Mouse (Mus musculus) spleen, adult 2 months (tissue): ENCODE results near the gene Gm20388. TPM values are rescaled to one million over a fixed set of nuclear protein-coding genes. Genes with fewer than 3 reads are reported as not detected.

ENCODE experiments used
- DNase-seq, 2 experiments: peaks; one replicate each; pipeline versions ENCODE4 v3.0.0 to v3.0.0-alpha.2; 2012 to 2021; ENCODE audit warnings: low spot score in 2 of 2, low read depth in 1 of 2
- H3K27ac ChIP-seq: fragments of 200-500 bp; 2 replicates; pipeline ENCODE4 v1.5.1; 2012; ENCODE audit warnings: low read length, inconsistent platforms; ENCODE audit not compliant: insufficient read depth
- H3K27me3 ChIP-seq: fragments of 200-500 bp; 2 replicates; pipeline ENCODE4 v1.6.1; 2012; ENCODE audit warnings: mild to moderate bottlenecking, moderate library complexity, low read length, inconsistent platforms; ENCODE audit not compliant: control insufficient read depth, insufficient read depth
- H3K36me3 ChIP-seq: fragments of 200-500 bp; 2 replicates; pipeline ENCODE4 v1.6.1; 2012; ENCODE audit warnings: mild to moderate bottlenecking, low read length, inconsistent platforms; ENCODE audit not compliant: control insufficient read depth, insufficient read depth
- H3K4me1 ChIP-seq: fragments of 200-500 bp; 2 replicates; pipeline ENCODE4 v1.6.1; 2011; ENCODE audit warnings: inconsistent platforms; ENCODE audit not compliant: control insufficient read depth, insufficient read depth, insufficient read length
- H3K4me3 ChIP-seq: fragments of 200-500 bp; 2 replicates; pipeline ENCODE4 v1.5.1; 2011; ENCODE audit warnings: mild to moderate bottlenecking, inconsistent platforms; ENCODE audit not compliant: insufficient read depth, insufficient read length; ENCODE audit errors: extremely low read depth
- CTCF ChIP-seq: fragments of 200-500 bp; IDR thresholded peaks from 2 replicates; pipeline ENCODE4 v1.5.1; 2011; ENCODE audit warnings: mild to moderate bottlenecking, inconsistent platforms; ENCODE audit not compliant: insufficient read depth, insufficient read length, insufficient replicate concordance; ENCODE audit errors: extremely low read depth
- POLR2A ChIP-seq: fragments of 200-500 bp; IDR thresholded peaks from 2 replicates; pipeline ENCODE4 v1.6.1; 2011; ENCODE audit warnings: low read depth, low read length, inconsistent platforms
- WGBS: fragments of 180-500 bp; shearing (Covaris S2); methylation state at CpG from one replicate; pipeline ENCODE4 v1.1.7; 2018; 5-methylcytosine and 5-hydroxymethylcytosine counted together
- polyA plus RNA-seq: library from polyadenylated mRNA; depleted of rRNA; stranded (reverse); fragments of >200 nt; gene quantifications from 2 replicates; pipeline ENCODE4 v1.2.3, GENCODE M21; 2012

Gm20388 gene
- polyA plus RNA-seq, 1 experiment: 26.1 TPM

- H3K4me1 ChIP-seq: no peaks in the 10 kb centered on the region
- no peak overlapping the region for H3K27ac ChIP-seq
- WGBS: 74% methylated on average over 4 of the region's 4 CpGs
- peaks cover 3% of the 10 kb centered on the region; the same call in 1 of the 2 replicates for H3K36me3 ChIP-seq
- TF ChIP-seq POLR2A (no peak), CTCF (no peak)
- no peak overlapping the region for H3K4me3 ChIP-seq
- no peak for DNase-seq
- peaks cover 8% of the 10 kb centered on the region; the same call in 1 of the 2 replicates for H3K27me3 ChIP-seq
These were observed 3984.6 kb downstream of the Gm20388 start for GRCm38 (mm10) chr8:123895230-123895629.

- WGBS: 66% methylated on average over 9 of the region's 9 CpGs
- no peak for DNase-seq
- Histone ChIP-seq H3K27me3 (peaks cover 8% of the 10 kb centered on the region; the same call in 1 of the 2 replicates), H3K36me3 (peaks cover 6% of the 10 kb centered on the region; the same call in 1 of the 2 replicates), H3K4me1 (no peaks in the 10 kb centered on the region), H3K4me3 (no peak overlapping the region), H3K27ac (no peak overlapping the region)
- TF ChIP-seq POLR2A: no peak
- no peak for TF ChIP-seq CTCF
These were observed 3985.2 kb downstream of the Gm20388 start for GRCm38 (mm10) chr8:123895680-123896365.

- peaks cover 8% of the 10 kb centered on the region; the same call in 1 of the 2 replicates for H3K27me3 ChIP-seq
- DNase-seq: no peak
- no peaks in the 10 kb centered on the region for H3K4me1 ChIP-seq
- H3K27ac ChIP-seq: no peak overlapping the region
- 68% methylated on average over 14 of the region's 14 CpGs for WGBS
- no peak overlapping the region for H3K4me3 ChIP-seq
- H3K36me3 ChIP-seq: peaks cover 7% of the 10 kb centered on the region; the same call in 1 of the 2 replicates
- TF ChIP-seq POLR2A: no peak
- TF ChIP-seq CTCF: no peak
These were observed 3985.7 kb downstream of the Gm20388 start for GRCm38 (mm10) chr8:123896366-123896761.

- Histone ChIP-seq H3K27me3 (peaks cover 8% of the 10 kb centered on the region; the same call in 1 of the 2 replicates), H3K4me3 (no peak overlapping the region), H3K4me1 (no peaks in the 10 kb centered on the region), H3K27ac (no peak overlapping the region), H3K36me3 (peaks cover 9% of the 10 kb centered on the region)
- TF ChIP-seq CTCF (no peak), POLR2A (no peak)
- WGBS: 60% methylated on average over 10 of the region's 10 CpGs
- no peak for DNase-seq
These were observed 3986.1 kb downstream of the Gm20388 start for GRCm38 (mm10) chr8:123896774-123897173.

- no peak overlapping the region for H3K4me3 ChIP-seq
- peaks cover 19% of the 10 kb centered on the region for H3K36me3 ChIP-seq
- peaks cover 5% of the 10 kb centered on the region; the same call in 1 of the 2 replicates for H3K27me3 ChIP-seq
- WGBS: 91% methylated on average over 5 of the region's 5 CpGs
- no peak for DNase-seq
- TF ChIP-seq POLR2A: no peak
- TF ChIP-seq CTCF: no peak
- no peak overlapping the region for H3K27ac ChIP-seq
- H3K4me1 ChIP-seq: no peaks in the 10 kb centered on the region
These were observed 3987.9 kb downstream of the Gm20388 start for GRCm38 (mm10) chr8:123898576-123898975.

- Histone ChIP-seq H3K27me3 (peaks cover 3% of the 10 kb centered on the region; the same call in 1 of the 2 replicates), H3K27ac (no peak overlapping the region), H3K4me3 (no peak overlapping the region), H3K36me3 (peaks cover 21% of the 10 kb centered on the region), H3K4me1 (no peaks in the 10 kb centered on the region)
- no peak for TF ChIP-seq POLR2A
- TF ChIP-seq CTCF: no peak
- 96% methylated on average over 7 of the region's 7 CpGs for WGBS
- DNase-seq: no peak
These were observed 3988.7 kb downstream of the Gm20388 start for GRCm38 (mm10) chr8:123899366-123899765.

- no peak for DNase-seq
- no peak overlapping the region for H3K27ac ChIP-seq
- TF ChIP-seq CTCF: no peak
- TF ChIP-seq POLR2A: no peak
- no peaks in the 10 kb centered on the region for H3K4me1 ChIP-seq
- peaks cover 36% of the 10 kb centered on the region for H3K36me3 ChIP-seq
- no peaks in the 10 kb centered on the region for H3K27me3 ChIP-seq
- H3K4me3 ChIP-seq: no peak overlapping the region
- 89% methylated on average over 7 of the region's 7 CpGs for WGBS
These were observed 3992.0 kb downstream of the Gm20388 start for GRCm38 (mm10) chr8:123902653-123903052.
